Mouse (Mus musculus) frontal cortex, postnatal 14 days (tissue): ENCODE results near the gene Gm19345.

Experiments
- DNase-seq, 2 experiments: peaks; one replicate each; pipeline ENCODE4 v3.0.0; 2022; ENCODE audit warnings: low spot score in 2 of 2

Gm19345 gene

GRCm38 (mm10) chr7:19871137-19871621 lies 19.4 kb downstream of the Gm19345 start:
- DNase-seq: no peak

- DNase-seq: no peak
Observed at GRCm38 (mm10) chr7:19871943-19872601, 20.3 kb downstream of the Gm19345 start.

- DNase-seq: peak in 1 of 2 experiments; percentile 29
Observed at GRCm38 (mm10) chr7:19875948-19876682, 24.3 kb downstream of the Gm19345 start.

- no peak for DNase-seq
Observed at GRCm38 (mm10) chr7:19876781-19877425, 25.1 kb downstream of the Gm19345 start.

GRCm38 (mm10) chr7:19880754-19881153 lies 29.0 kb downstream of the Gm19345 start:
- DNase-seq: no peak

- no peak for DNase-seq
Observed at GRCm38 (mm10) chr7:19887849-19888248, 36.0 kb downstream of the Gm19345 start, which contains the start of gene Ceacam19. TSS of gene Ceacam19 (minus strand) at chr7:19887965.

GRCm38 (mm10) chr7:19889881-19890280 lies 38.1 kb downstream of the Gm19345 start:
- no peak for DNase-seq
